1 mouse cellular context compared by ENCODE assay signal in genomic region chr5:88542651-88543282, GRCm38 (mm10).
TF ChIP-seq lines count a peak whose summit lies in the region.

No protein-coding gene starts in this region.

TF ChIP-seq in CH12.LX, 34 proteins besides CTCF, POLR2A, EP300 and RAD21:
- TF ChIP-seq JUND (conservative IDR thresholded peaks at IDR 0.05; ENCODE audit: low read depth, low read length) (0 out of 2 replicates have a peak, but pooled peaks have one; percentile 3), ZC3H11A (IDR thresholded peaks at IDR 0.05; ENCODE audit: low read depth, low read length) (peak; percentile 6; the same call in 1 of the 2 replicates), E2F4 (IDR thresholded peaks at IDR 0.05; ENCODE audit: insufficient replicate concordance, low read depth, low read length) (no peak), BHLHE40 (IDR thresholded peaks at IDR 0.05; ENCODE audit: low read depth, low read length) (no peak), SMC3 (IDR thresholded peaks at IDR 0.05; ENCODE audit: low read depth, low read length) (peak; percentile 90)
